Comparison of ENCODE assay signal across 16 mouse cellular contexts in the genomic region with DNA sequence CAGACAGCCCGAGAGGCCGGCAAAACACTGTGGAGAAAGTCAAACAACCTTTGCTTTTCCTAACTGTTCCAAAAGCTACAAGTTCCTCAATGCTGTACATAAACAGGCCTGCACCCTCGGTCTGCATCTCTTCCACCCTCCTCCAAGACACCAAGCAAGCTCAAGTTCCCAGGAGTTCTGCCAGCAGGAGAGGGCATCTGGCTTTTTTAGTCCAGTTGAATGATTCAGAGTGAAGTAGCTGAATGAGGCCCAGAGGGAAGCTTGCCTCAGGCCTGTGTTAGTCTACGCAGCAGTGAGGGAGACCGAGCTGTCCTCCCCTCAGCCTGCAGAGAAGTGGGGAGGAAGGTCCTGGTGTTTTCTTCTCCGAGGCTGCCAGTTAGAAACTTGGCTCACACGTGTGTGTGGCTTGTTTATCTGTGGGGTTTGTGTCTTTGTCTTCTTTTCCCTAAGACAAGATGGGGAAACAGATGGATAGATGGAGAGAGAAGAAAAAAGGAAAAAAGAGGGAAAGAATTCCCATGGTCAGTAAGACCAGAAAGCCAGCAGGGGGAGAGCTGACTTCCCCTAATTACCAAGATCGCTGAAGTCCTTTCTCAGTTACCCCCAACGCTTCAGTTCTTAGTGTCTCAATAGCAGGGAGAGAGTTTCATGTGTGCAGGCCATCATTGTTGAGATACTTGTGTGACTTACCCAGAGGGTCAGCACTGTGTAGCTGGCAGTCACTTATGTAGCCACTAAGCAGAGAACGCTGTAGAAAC. TPM values are rescaled to one million over a fixed set of nuclear protein-coding genes. Genes with fewer than 3 reads are reported as not detected.
DNase-seq lines count a peak whose midpoint lies in the region; ATAC-seq lines count a peak whose summit lies in the region.
"Had no signal": no experiment of that assay in that cellular context is flagged by ENCODE, and none has a peak within 500 bp of the region (broad histone marks: within the 10 kb centered on the region; RNA-seq: fewer than 3 reads in every experiment).

No protein-coding gene starts in this region.

- H3K9me3 ChIP-seq in heart, embryonic 10.5 days: no peaks in the 10 kb centered on the region
- no peaks in the 10 kb centered on the region for H3K9me3 ChIP-seq in midbrain, embryonic 14.5 days (ENCODE audit: control insufficient read depth, low read length)
- H3K9me3 ChIP-seq in midbrain, embryonic 16.5 days (replicated peaks; ENCODE audit: control insufficient read depth, low read length, poor library complexity, severe bottlenecking): no peaks in the 10 kb centered on the region
- H3K9me3 ChIP-seq: heart, embryonic 13.5 days; limb, embryonic 13.5 days; neural tube, embryonic 12.5 days had no signal

- 80% methylated on average over 10 of the region's 10 CpGs for WGBS in heart, embryonic 10.5 days
- 81% methylated on average over 10 of the region's 10 CpGs for WGBS in midbrain, embryonic 14.5 days
- WGBS in midbrain, embryonic 16.5 days: 77% methylated on average over 10 of the region's 10 CpGs

- H3K4me3 ChIP-seq in heart, embryonic 10.5 days: no peak overlapping the region
- no peak overlapping the region for H3K4me3 ChIP-seq in midbrain, embryonic 14.5 days (replicated peaks; ENCODE audit: low read depth, low read length)
- H3K4me3 ChIP-seq in midbrain, embryonic 16.5 days (ENCODE audit: low read depth, low read length): no peak overlapping the region
- H3K4me3 ChIP-seq: heart, embryonic 13.5 days; limb, embryonic 13.5 days; neural tube, embryonic 12.5 days had no signal

- H3K36me3 ChIP-seq in heart, embryonic 10.5 days: peaks cover 42% of the 10 kb centered on the region
- H3K36me3 ChIP-seq in midbrain, embryonic 14.5 days (ENCODE audit: control insufficient read depth, insufficient read depth, low read length): peaks cover 21% of the 10 kb centered on the region
- H3K36me3 ChIP-seq in midbrain, embryonic 16.5 days (ENCODE audit: control insufficient read depth, insufficient read depth, low read length): peaks cover 4% of the 10 kb centered on the region; the same call in 1 of the 2 replicates

- no peaks in the 10 kb centered on the region for H3K27me3 ChIP-seq in heart, embryonic 10.5 days (ENCODE audit: insufficient read depth, poor library complexity, severe bottlenecking)
- no peaks in the 10 kb centered on the region for H3K27me3 ChIP-seq in midbrain, embryonic 14.5 days (ENCODE audit: control insufficient read depth, insufficient read depth, low read length)
- no peaks in the 10 kb centered on the region for H3K27me3 ChIP-seq in midbrain, embryonic 16.5 days (ENCODE audit: control insufficient read depth, insufficient read depth, low read depth, low read length)
- H3K27me3 ChIP-seq: heart, embryonic 13.5 days; limb, embryonic 13.5 days; neural tube, embryonic 12.5 days; Patski had no signal

- 0 out of 2 replicates have a peak overlapping the region, but pooled peaks have one; percentile 2 for H3K27ac ChIP-seq in heart, embryonic 10.5 days
- no peak overlapping the region for H3K27ac ChIP-seq in midbrain, embryonic 14.5 days (replicated peaks; ENCODE audit: low read depth, low read length)
- no peak overlapping the region for H3K27ac ChIP-seq in midbrain, embryonic 16.5 days (ENCODE audit: low read length)
- H3K27ac ChIP-seq: heart, embryonic 13.5 days; limb, embryonic 13.5 days; neural tube, embryonic 12.5 days had no signal

- peak; percentile 13 to 19 for DNase-seq in cerebellum, postnatal 14 days
- no peak for DNase-seq in cerebellum, adult 9-10 months
- DNase-seq in heart, embryonic 10.5 days (ENCODE audit: low spot score): no peak
- no peak for DNase-seq in heart, adult 18-20 months
- peak; percentile 33 for DNase-seq in midbrain, embryonic 14.5 days
- no peak for DNase-seq in neural tube, embryonic 10.5 days (ENCODE audit: extremely low spot score, low spot score)
- DNase-seq: adrenal gland, postnatal 10 days; cerebellum, adult 11-12 months; right cerebral cortex, postnatal 14 days had no signal

- H3K4me2 ChIP-seq in midbrain, embryonic 14.5 days (ENCODE audit: low read length): no peak overlapping the region
- no peak overlapping the region for H3K4me2 ChIP-seq in midbrain, embryonic 16.5 days (ENCODE audit: low read length)
- H3K4me2 ChIP-seq: heart, embryonic 13.5 days; limb, embryonic 13.5 days; neural tube, embryonic 12.5 days had no signal

- ATAC-seq in midbrain, embryonic 14.5 days (ENCODE audit: low FRiP score, low TSS enrichment): no peak
- ATAC-seq in midbrain, embryonic 16.5 days: no peak
- no peak for ATAC-seq in granulocyte monocyte progenitor cell, adult 5-6 weeks (replicated peaks; ENCODE audit: poor library complexity, severe bottlenecking)
- ATAC-seq: inflammation-experienced regulatory T-cells, adult 6 months; Patski had no signal

- peaks cover 12% of the 10 kb centered on the region; the same call in 1 of the 2 replicates for H3K4me1 ChIP-seq in heart, embryonic 10.5 days
- H3K4me1 ChIP-seq in midbrain, embryonic 14.5 days (ENCODE audit: control insufficient read depth, insufficient read depth, low read length): no peaks in the 10 kb centered on the region
- H3K4me1 ChIP-seq in midbrain, embryonic 16.5 days (ENCODE audit: control insufficient read depth, insufficient read depth, low read length): no peaks in the 10 kb centered on the region
- H3K4me1 ChIP-seq: neural tube, embryonic 12.5 days had no signal

- H3K9ac ChIP-seq in midbrain, embryonic 14.5 days (replicated peaks; ENCODE audit: low read length): no peak overlapping the region
- H3K9ac ChIP-seq in midbrain, embryonic 16.5 days (ENCODE audit: low read depth, low read length): no peak overlapping the region
- H3K9ac ChIP-seq: limb, embryonic 13.5 days; neural tube, embryonic 12.5 days had no signal

RNA-seq across cellular contexts. Expression of a gene that starts 38.7 kb away (rescaled TPM):
- polyA plus RNA-seq in heart, embryonic 10.5 days (2016; fragmentation: Nextera tagmentation; extraction: Ambion mirVana): 38.9 and 64.4 TPM in 2 replicates
- 1 to 10 TPM; 4.2 to 5.9 TPM for total RNA-seq in heart, adult 18-20 months (2021)
- 28.4 and 33.2 TPM in 2 replicates for polyA plus RNA-seq in midbrain, embryonic 14.5 days (2014; fragmentation: Nextera tagmentation; extraction: Ambion mirVana)
- polyA plus RNA-seq in midbrain, embryonic 16.5 days (2015; fragmentation: Nextera tagmentation; extraction: Ambion mirVana): 35.2 and 39.4 TPM in 2 replicates
- 31.7 and 36.0 TPM in 2 replicates for total RNA-seq in granulocyte monocyte progenitor cell, adult 5-6 weeks (2014; fragmentation: Nextera tagmentation)
- 67.6 and 82.0 TPM in 2 replicates for total RNA-seq in granulocyte monocyte progenitor cell, adult 5-6 weeks (2017)

Comparison
In these comparisons a context has a peak if more than half of its experiments do, and no peak if none do; other contexts are left out.
1. DNase-seq: peak in cerebellum, postnatal 14 days (2 of 2) and midbrain, embryonic 14.5 days (single experiment); none in cerebellum, adult 9-10 months (single experiment), heart, embryonic 10.5 days (single experiment), heart, adult 18-20 months (0 of 2) and neural tube, embryonic 10.5 days (single experiment).